Mouse (Mus musculus): ENCODE results near the gene Senp5. TPM values are rescaled to one million over a fixed set of nuclear protein-coding genes. Genes with fewer than 3 reads are reported as not detected.

The Senp5 gene
- total RNA-seq, 2 experiments from 2014 or later: 45.8 to 49.3 TPM

Small RNAs within 50 kb of the gene (microRNA-seq; reads per million reads assigned to microRNA genes)
- not detected for gene Gm26269

Other genes with a start within 250 kb of the Senp5 start
- gene Meltf, start 124.5 kb downstream of the Senp5 start, total RNA-seq (2021): under 1 TPM; 0.54 to 0.81 TPM
- gene Pigz, start 69.4 kb downstream of the Senp5 start, total RNA-seq (2021): 10 to 100 TPM; 18.6 to 35.3 TPM
- gene 0610012G03Rik, start 54.8 kb downstream of the Senp5 start, total RNA-seq (2021): 10 to 100 TPM; 39.7 to 51.9 TPM
- 10 to 100 TPM; 47.7 to 49.7 TPM for gene Ncbp2, start 54.8 kb downstream of the Senp5 start, total RNA-seq (2021)
- 10 to 100 TPM; 24.1 to 25.3 TPM for gene Pak2, start 76.1 kb upstream of the Senp5 start, total RNA-seq (2021)
- 10 to 100 TPM; 25.8 to 27.8 TPM for gene Pigx, start 96.5 kb upstream of the Senp5 start, total RNA-seq (2021)
- 10 to 100 TPM; 71.0 to 72.1 TPM for gene Cep19, start 96.5 kb upstream of the Senp5 start, total RNA-seq (2021)
- gene Nrros, start 162.3 kb upstream of the Senp5 start, total RNA-seq (2021): 1 to 10 TPM; 7.5 to 9.2 TPM
- gene Bex6, start 176.5 kb upstream of the Senp5 start, total RNA-seq (2021): not detected
- 10 to 100 TPM; 48.7 to 49.2 TPM for gene Fbxo45, start 243.9 kb upstream of the Senp5 start, total RNA-seq (2021)
- gene Wdr53, start 243.9 kb upstream of the Senp5 start, total RNA-seq (2021): 10 to 100 TPM; 12.2 to 14.4 TPM